Mouse (Mus musculus) frontal cortex, adult (tissue): Measurements from ENCODE around the gene Tox2.
A peak's percentile ranks its signal among the peaks of the same experiment; 100 is the strongest.

ENCODE experiments used
- ATAC-seq: cut with Nextera tagmentation; 2 replicates; pipeline ENCODE4 v1.9.2; 2017; ENCODE audit warnings: mild to moderate bottlenecking, moderate library complexity, mixed read lengths; ENCODE audit not compliant: low TSS enrichment

The Tox2 gene

GRCm38 (mm10) chr2:163202884-163203634 is at the start of gene Tox2:
Gene Tox2 (plus strand): TSS chr2:163203125.
- peak; percentile 78 for ATAC-seq

GRCm38 (mm10) chr2:163154673-163155072 is 48.3 kb upstream of the Tox2 start:
- no peak for ATAC-seq

- peak; percentile 57 for ATAC-seq
Measured at GRCm38 (mm10) chr2:163158979-163159378, 43.9 kb upstream of the Tox2 start.

- no peak for ATAC-seq
Measured at GRCm38 (mm10) chr2:163164461-163164990, 38.4 kb upstream of the Tox2 start.

GRCm38 (mm10) chr2:163166067-163166805 is 36.7 kb upstream of the Tox2 start:
- ATAC-seq: no peak

GRCm38 (mm10) chr2:163171891-163172290 is 31.0 kb upstream of the Tox2 start:
- ATAC-seq: no peak

- ATAC-seq: no peak
Measured at GRCm38 (mm10) chr2:163174066-163174465, 28.9 kb upstream of the Tox2 start.

- ATAC-seq: no peak
Measured at GRCm38 (mm10) chr2:163175831-163176230, 27.1 kb upstream of the Tox2 start.

GRCm38 (mm10) chr2:163176502-163176901 is 26.4 kb upstream of the Tox2 start:
- no peak for ATAC-seq

GRCm38 (mm10) chr2:163187552-163187951 is 15.4 kb upstream of the Tox2 start:
- ATAC-seq: peak; percentile 65

- no peak for ATAC-seq
Measured at GRCm38 (mm10) chr2:163189596-163189995, 13.3 kb upstream of the Tox2 start.

- ATAC-seq: no peak
Measured at GRCm38 (mm10) chr2:163190004-163190441, 12.9 kb upstream of the Tox2 start.

GRCm38 (mm10) chr2:163192485-163192884 is 10.4 kb upstream of the Tox2 start:
- ATAC-seq: no peak

GRCm38 (mm10) chr2:163194015-163194414 is 8.9 kb upstream of the Tox2 start:
- ATAC-seq: no peak

GRCm38 (mm10) chr2:163194543-163194942 is 8.4 kb upstream of the Tox2 start:
- ATAC-seq: no peak

- ATAC-seq: no peak
Measured at GRCm38 (mm10) chr2:163195106-163195833, 7.7 kb upstream of the Tox2 start.

GRCm38 (mm10) chr2:163195834-163196145 is 7.1 kb upstream of the Tox2 start:
- ATAC-seq: no peak

- no peak for ATAC-seq
Measured at GRCm38 (mm10) chr2:163201897-163202296, 1.0 kb upstream of the Tox2 start.

- ATAC-seq: no peak
Measured at GRCm38 (mm10) chr2:163202553-163202883, 407 bp upstream of the Tox2 start.

GRCm38 (mm10) chr2:163203635-163204547 is 966 bp downstream of the Tox2 start:
- ATAC-seq: 0 out of 2 replicates have a peak, but pooled peaks have one; percentile 36

- ATAC-seq: no peak
Measured at GRCm38 (mm10) chr2:163204548-163205261, 1.8 kb downstream of the Tox2 start.
